Mouse (Mus musculus) heart, adult 2 months (tissue): ENCODE measurements around the gene Ttc27. TPM values are rescaled to one million over a fixed set of nuclear protein-coding genes. Genes with fewer than 3 reads are reported as not detected.

Experiments used
- DNase-seq, 2 experiments: peaks; one replicate each; pipeline ENCODE4 v3.0.0; 2021
- H3K27ac ChIP-seq: fragments of 200-600 bp; 2 replicates; pipeline ENCODE4 v1.8.1; 2022
- H3K27me3 ChIP-seq: fragments of 200-500 bp; 2 replicates; pipeline ENCODE4 v1.6.1; 2012; ENCODE audit warnings: mild to moderate bottlenecking, low read length, inconsistent platforms, mixed read lengths; ENCODE audit not compliant: control insufficient read depth, insufficient read depth
- H3K36me3 ChIP-seq: fragments of 200-500 bp; 2 replicates; pipeline ENCODE4 v1.6.1; 2012; ENCODE audit warnings: low read length, inconsistent platforms; ENCODE audit not compliant: control insufficient read depth, insufficient read depth
- H3K4me1 ChIP-seq: fragments of 200-500 bp; 2 replicates; pipeline ENCODE4 v1.6.1; 2011; ENCODE audit warnings: low read length; ENCODE audit not compliant: control insufficient read depth, insufficient read depth
- H3K4me3 ChIP-seq: fragments of 200-600 bp; 2 replicates; pipeline ENCODE4 v1.8.1; 2022
- H3K79me2 ChIP-seq: fragments of 200-500 bp; replicated peaks from 2 replicates; pipeline ENCODE4 v1.6.1; 2012; ENCODE audit warnings: mild to moderate bottlenecking, inconsistent platforms, low read length, moderate library complexity, mixed read lengths; ENCODE audit not compliant: control insufficient read depth, insufficient read depth
- H3K9ac ChIP-seq: fragments of 200-500 bp; 2 replicates; pipeline ENCODE4 v1.6.1; 2012; ENCODE audit warnings: low read depth, mild to moderate bottlenecking, control low read depth, inconsistent platforms, low read length, mixed read lengths
- CTCF ChIP-seq: fragments of 200-600 bp; IDR thresholded peaks from 2 replicates; pipeline ENCODE4 v1.8.1; 2022; ENCODE audit warnings: antibody characterized with exemption, mild to moderate bottlenecking, moderate library complexity
- EP300 ChIP-seq: fragments of 200-500 bp; IDR thresholded peaks from 2 replicates; pipeline ENCODE4 v1.6.1; 2011; ENCODE audit warnings: low read depth, low read length, control low read depth; ENCODE audit not compliant: insufficient read depth
- POLR2A ChIP-seq: fragments of 200-500 bp; IDR thresholded peaks from 2 replicates; pipeline ENCODE4 v1.6.1; 2011; ENCODE audit warnings: mild to moderate bottlenecking, low read depth, low read length, control low read depth; ENCODE audit not compliant: insufficient read depth
- WGBS: fragments of 180-500 bp; shearing (Covaris S2); methylation state at CpG from one replicate; pipeline ENCODE4 v1.1.7; 2018; 5-methylcytosine and 5-hydroxymethylcytosine counted together
- intact Hi-C: fragments of 180-260 bp; cut with DNase I; formaldehyde crosslinking; loops from one replicate; pipeline ENCODE4 v1.15.1; 2025
- polyA plus RNA-seq: library from polyadenylated mRNA; depleted of rRNA; stranded (reverse); fragments of >200 nt; gene quantifications from 2 replicates; pipeline ENCODE4 v1.2.3, GENCODE M21; 2012
- total RNA-seq, 2 experiments: library from RNA; stranded (reverse); gene quantifications; 2 replicates each; pipeline ENCODE4 v1.2.3; 2021

Ttc27 gene
- total and polyA plus RNA-seq, 3 experiments: 3.5 to 16.0 (median 13.3) TPM

DNA sequence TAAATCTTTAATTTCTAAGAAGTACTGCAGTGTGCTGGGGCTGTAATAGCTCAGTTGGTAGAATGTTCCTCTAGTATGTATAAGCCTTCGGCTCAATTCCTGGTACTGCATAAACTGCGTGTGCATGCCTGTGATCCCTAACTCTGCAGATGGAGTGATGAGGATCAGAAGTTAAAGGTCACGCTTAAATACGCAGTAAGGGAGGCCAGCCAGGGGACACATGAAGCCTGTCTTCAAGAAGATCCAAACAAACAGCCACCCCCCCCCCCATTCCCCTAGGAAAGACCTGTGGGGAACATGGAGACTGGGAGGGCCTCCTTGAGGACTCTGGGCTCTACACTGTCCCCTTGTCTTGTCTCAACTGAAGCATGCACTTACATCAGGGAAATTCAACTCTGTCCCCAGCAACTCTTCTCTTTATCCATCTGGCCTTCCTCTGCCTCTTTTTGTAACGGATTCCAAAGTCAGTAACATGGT is 36.1 kb downstream of the Ttc27 start:
- no peaks in the 10 kb centered on the region for H3K4me1 ChIP-seq
- H3K4me3 ChIP-seq: no peak overlapping the region
- H3K36me3 ChIP-seq: no peaks in the 10 kb centered on the region
- no peaks in the 10 kb centered on the region for H3K79me2 ChIP-seq
- no peak overlapping the region for H3K9ac ChIP-seq
- no peak for TF ChIP-seq CTCF
- TF ChIP-seq POLR2A: no peak
- no peak for TF ChIP-seq EP300
- intact Hi-C loops: no loop called here
- H3K27me3 ChIP-seq: no peaks in the 10 kb centered on the region
- WGBS: 92% methylated on average over 5 of the region's 5 CpGs
- no peak overlapping the region for H3K27ac ChIP-seq
- DNase-seq: no peak

DNA sequence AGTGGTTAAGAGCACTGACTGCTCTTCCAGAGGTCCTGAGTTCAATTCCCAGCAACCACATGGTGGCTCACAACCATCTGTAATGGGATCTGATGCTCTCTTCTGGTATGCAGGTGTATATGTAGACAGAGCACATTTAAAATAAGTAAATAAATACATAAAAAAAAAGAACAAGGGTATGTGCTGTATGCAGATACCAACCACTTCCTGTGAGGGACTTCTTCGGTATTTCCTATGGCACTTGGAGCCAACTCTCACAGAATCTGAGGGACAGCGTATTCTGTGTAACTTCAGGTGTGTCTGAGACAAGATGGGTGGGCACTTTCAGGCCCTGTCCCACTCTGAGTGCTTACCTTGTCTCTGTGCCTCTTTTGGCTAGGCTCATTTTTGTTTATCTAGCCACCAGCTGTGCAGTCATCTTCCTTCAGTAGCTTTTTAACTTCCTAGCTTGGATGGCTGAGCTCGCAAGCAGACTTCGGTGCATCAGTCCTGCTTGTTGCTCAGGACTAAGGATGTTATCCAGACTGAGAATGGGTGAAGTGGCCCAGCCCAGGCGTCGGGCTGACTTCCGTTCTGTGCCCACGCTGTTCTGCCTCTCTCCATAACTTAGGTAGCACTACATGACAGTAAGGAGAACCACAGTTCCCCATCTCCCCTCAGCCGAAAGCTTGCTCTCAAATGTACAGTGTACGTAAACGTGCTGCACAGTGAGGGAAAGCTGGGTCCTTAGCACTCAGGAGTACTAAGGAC is 37.0 kb downstream of the Ttc27 start:
- Histone ChIP-seq H3K27ac (no peak overlapping the region), H3K79me2 (no peaks in the 10 kb centered on the region), H3K36me3 (no peaks in the 10 kb centered on the region), H3K4me3 (no peak overlapping the region), H3K27me3 (no peaks in the 10 kb centered on the region), H3K9ac (no peak overlapping the region), H3K4me1 (no peaks in the 10 kb centered on the region)
- intact Hi-C loops: no loop called here
- 89% methylated on average over 11 of the region's 11 CpGs for WGBS
- no peak for TF ChIP-seq POLR2A
- no peak for DNase-seq

- TF ChIP-seq CTCF: no peak
- no peak for TF ChIP-seq EP300
- TF ChIP-seq POLR2A: no peak
- H3K4me1 ChIP-seq: no peaks in the 10 kb centered on the region
- DNase-seq: no peak
- H3K27ac ChIP-seq: no peak overlapping the region
- intact Hi-C loops: no loop called here
- no peaks in the 10 kb centered on the region for H3K27me3 ChIP-seq
- no peaks in the 10 kb centered on the region for H3K36me3 ChIP-seq
- no peak overlapping the region for H3K4me3 ChIP-seq
- 76% methylated on average over 9 of the region's 9 CpGs for WGBS
- H3K79me2 ChIP-seq: no peaks in the 10 kb centered on the region
- no peak overlapping the region for H3K9ac ChIP-seq
These were observed 51.9 kb downstream of the Ttc27 start for GRCm38 (mm10) chr17:74769390-74769811.

GRCm38 (mm10) chr17:74772364-74772763 is 54.8 kb downstream of the Ttc27 start:
- no peak for DNase-seq
- Histone ChIP-seq H3K9ac (no peak overlapping the region), H3K79me2 (no peaks in the 10 kb centered on the region), H3K4me3 (no peak overlapping the region), H3K4me1 (no peaks in the 10 kb centered on the region), H3K27me3 (no peaks in the 10 kb centered on the region), H3K36me3 (no peaks in the 10 kb centered on the region), H3K27ac (no peak overlapping the region)
- TF ChIP-seq CTCF (no peak), EP300 (no peak), POLR2A (no peak)
- 95% methylated on average over 4 of the region's 4 CpGs for WGBS
- intact Hi-C loops: no loop called here

DNA sequence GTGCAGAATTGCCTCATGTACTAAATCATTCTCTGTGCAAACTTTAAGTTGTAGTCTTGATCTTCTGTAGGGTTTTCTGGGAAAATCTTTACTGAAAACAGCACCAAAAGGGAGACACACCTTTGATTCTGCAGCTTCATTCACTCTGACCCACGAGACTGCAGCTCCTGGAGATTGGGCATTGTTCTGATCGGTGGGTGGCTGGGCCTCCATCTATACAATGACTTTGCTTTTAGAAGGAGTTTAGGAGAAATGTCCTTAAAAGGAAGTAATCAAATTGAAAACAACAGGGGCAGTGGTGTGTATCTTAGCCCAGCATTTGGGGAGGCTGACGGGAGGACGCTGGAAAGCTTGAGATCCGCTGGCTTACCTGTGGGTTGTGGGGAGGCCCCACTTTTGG is 56.0 kb downstream of the Ttc27 start:
- H3K4me3 ChIP-seq: no peak overlapping the region
- 95% methylated on average over 5 of the region's 5 CpGs for WGBS
- intact Hi-C loops: no loop called here
- no peak overlapping the region for H3K27ac ChIP-seq
- no peak for DNase-seq
- no peaks in the 10 kb centered on the region for H3K27me3 ChIP-seq
- no peak overlapping the region for H3K9ac ChIP-seq
- H3K36me3 ChIP-seq: no peaks in the 10 kb centered on the region
- H3K4me1 ChIP-seq: no peaks in the 10 kb centered on the region
- H3K79me2 ChIP-seq: no peaks in the 10 kb centered on the region
- TF ChIP-seq EP300 (no peak), POLR2A (no peak), CTCF (no peak)

GRCm38 (mm10) chr17:74780133-74780532 is 62.6 kb downstream of the Ttc27 start:
- no peaks in the 10 kb centered on the region for H3K36me3 ChIP-seq
- H3K9ac ChIP-seq: no peak overlapping the region
- WGBS: 89% methylated on average over 4 of the region's 4 CpGs
- H3K4me1 ChIP-seq: no peaks in the 10 kb centered on the region
- no peaks in the 10 kb centered on the region for H3K27me3 ChIP-seq
- no peak for TF ChIP-seq CTCF
- no peak for TF ChIP-seq EP300
- TF ChIP-seq POLR2A: no peak
- no peaks in the 10 kb centered on the region for H3K79me2 ChIP-seq
- intact Hi-C loops: no loop called here
- no peak overlapping the region for H3K4me3 ChIP-seq
- H3K27ac ChIP-seq: no peak overlapping the region
- DNase-seq: no peak

DNA sequence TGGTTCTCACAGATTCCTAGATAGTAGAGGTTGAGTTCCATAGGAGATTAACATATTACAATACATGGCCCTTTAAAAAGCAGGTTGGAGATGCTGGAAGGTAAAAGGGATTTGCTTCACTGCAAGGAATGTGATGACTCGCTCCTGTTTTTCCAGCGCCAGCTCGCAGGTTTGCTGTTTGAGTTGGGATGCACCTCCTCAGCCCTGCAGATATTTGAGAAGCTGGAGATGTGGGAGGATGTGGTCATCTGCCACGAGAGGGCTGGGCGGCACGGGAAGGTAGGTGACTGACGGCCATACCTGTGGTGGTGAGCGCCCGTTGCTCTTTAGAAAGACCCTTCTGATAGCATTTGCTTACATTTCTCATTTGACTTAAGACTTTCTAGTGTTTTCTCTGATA is 63.1 kb downstream of the Ttc27 start:
- H3K79me2 ChIP-seq: no peaks in the 10 kb centered on the region
- H3K4me3 ChIP-seq: no peak overlapping the region
- 85% methylated on average over 9 of the region's 9 CpGs for WGBS
- no peak for TF ChIP-seq CTCF
- TF ChIP-seq POLR2A: no peak
- no peak for TF ChIP-seq EP300
- DNase-seq: no peak
- H3K27me3 ChIP-seq: no peaks in the 10 kb centered on the region
- no peak overlapping the region for H3K9ac ChIP-seq
- no peaks in the 10 kb centered on the region for H3K36me3 ChIP-seq
- no peak overlapping the region for H3K27ac ChIP-seq
- H3K4me1 ChIP-seq: no peaks in the 10 kb centered on the region
- intact Hi-C loops: no loop called here
